Mouse (Mus musculus): ENCODE results near the gene Fbxw26. TPM values are rescaled to one million over a fixed set of nuclear protein-coding genes. Genes with fewer than 3 reads are reported as not detected.
A peak's percentile ranks its signal among the peaks of the same experiment; 100 is the strongest.
"Not testable (repeated sequence)": the region's sequence is repeated elsewhere in the genome, so short reads cannot be mapped to it uniquely, and the experiment has no call there.

Fbxw26 gene
- polyA plus RNA-seq (2021), result not detected

DNA sequence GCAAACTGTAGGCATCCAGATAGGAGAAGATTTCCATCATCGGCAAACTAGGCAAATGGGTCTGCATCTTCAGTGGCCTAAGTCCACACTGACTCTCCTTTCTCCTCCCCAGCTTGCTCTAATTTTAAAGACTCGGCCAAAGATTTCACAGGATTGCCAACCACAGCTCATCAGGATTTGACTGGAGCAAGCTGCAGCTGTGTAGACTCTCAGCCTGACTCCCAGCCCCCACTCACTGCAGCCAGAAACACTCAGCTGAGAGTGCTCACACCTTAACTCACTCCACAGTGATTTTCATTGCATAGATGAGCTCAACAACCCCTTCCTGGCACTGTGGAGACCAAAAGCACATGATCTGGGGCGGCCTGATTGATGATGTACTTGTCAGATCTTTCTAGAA is at the start of gene Fbxw26:
Gene Fbxw26 (minus strand): TSS at position 101 of the 400 bp plus-strand sequence.
- in situ Hi-C loops (cut with MboI; ENCODE audit: low pct_unique_long_range_greater_than_20kb), result not testable (repeated sequence)

DNA sequence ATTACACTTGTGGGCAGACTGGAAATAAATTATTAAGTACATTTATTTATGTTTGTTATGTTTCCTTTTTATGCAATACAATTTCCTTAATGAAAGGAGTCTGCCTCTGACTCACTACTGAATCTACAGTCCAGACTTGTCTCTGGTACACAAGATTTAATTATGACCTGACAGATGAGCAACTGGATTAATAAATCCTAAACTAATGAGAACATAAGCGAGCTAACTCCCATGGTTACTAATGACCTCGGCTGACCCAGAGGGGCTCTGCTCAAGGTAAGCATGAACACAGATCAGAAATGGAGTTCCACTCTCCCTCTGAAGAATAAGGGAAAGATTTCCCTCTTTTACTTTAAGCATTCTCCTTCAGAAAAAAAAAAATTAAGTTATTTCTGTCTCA is 49.3 kb upstream of the Fbxw26 start:
- TF ChIP-seq CTCF (IDR thresholded peaks at IDR 0.05), result no peak
- POLR2A ChIA-PET, result no interaction called here
- CTCF ChIA-PET, result no interaction called here
- DNase-seq (ENCODE audit: low read depth, low spot score) (no peak), ATAC-seq (no peak)
- in situ Hi-C loops (cut with MboI; ENCODE audit: low pct_unique_long_range_greater_than_20kb), result no loop called here
- no peaks in the 10 kb centered on the region for H3K27me3 ChIP-seq

More for the DNA sequence above, at the start of gene Fbxw26:
- POLR2A ChIA-PET; CTCF ChIA-PET; ATAC-seq; H3K27me3 ChIP-seq; DNase-seq (ENCODE audit: low read depth, low spot score): not testable (repeated sequence)

- in situ Hi-C loops (cut with MboI; ENCODE audit: low pct_unique_long_range_greater_than_20kb); DNase-seq (ENCODE audit: low read depth, low spot score); CTCF ChIA-PET; POLR2A ChIA-PET; H3K27me3 ChIP-seq; ATAC-seq: not testable (repeated sequence)
These were observed 44.7 kb upstream of the Fbxw26 start, which contains the start of gene Fbxw27 for GRCm38 (mm10) chr9:109790570-109790969. Gene Fbxw27, minus strand, starts transcription at chr9:109790670.

- POLR2A ChIA-PET; in situ Hi-C loops (cut with MboI; ENCODE audit: low pct_unique_long_range_greater_than_20kb); DNase-seq (ENCODE audit: low read depth, low spot score); H3K27me3 ChIP-seq; CTCF ChIA-PET; ATAC-seq: not testable (repeated sequence)
These were observed 21.0 kb upstream of the Fbxw26 start for GRCm38 (mm10) chr9:109766841-109767240.

- in situ Hi-C loops (cut with MboI; ENCODE audit: low pct_unique_long_range_greater_than_20kb); ATAC-seq; DNase-seq (ENCODE audit: low read depth, low spot score); H3K27me3 ChIP-seq; CTCF ChIA-PET; POLR2A ChIA-PET: not testable (repeated sequence)
These were observed 43.3 kb downstream of the Fbxw26 start, which contains the start of gene Fbxw18 for GRCm38 (mm10) chr9:109702600-109702999. Gene Fbxw18, minus strand, starts transcription at chr9:109702700.

DNA sequence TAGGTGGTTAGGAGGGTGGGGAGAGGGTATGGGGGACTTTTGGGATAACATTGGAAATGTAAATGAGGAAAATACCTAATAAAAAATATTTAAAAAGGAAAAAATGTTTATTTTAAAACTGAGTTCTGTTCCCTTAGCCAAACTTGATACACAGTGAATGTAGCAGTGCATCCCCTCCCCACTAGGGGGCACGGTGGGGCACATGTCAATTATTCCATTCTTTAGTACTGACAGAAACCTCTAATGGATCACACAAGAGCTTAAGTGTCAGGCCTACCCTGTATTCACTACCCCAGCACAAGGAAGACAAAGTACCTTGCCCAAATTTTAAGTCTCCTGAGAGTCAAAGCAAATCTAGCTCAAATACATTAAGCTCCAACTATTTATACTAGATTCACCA is 60.6 kb downstream of the Fbxw26 start:
- peak; percentile 69 for TF ChIP-seq CTCF (IDR thresholded peaks at IDR 0.05)
- no peak for DNase-seq (ENCODE audit: low read depth, low spot score)
- ATAC-seq, result no peak
- in situ Hi-C loops (cut with MboI; ENCODE audit: low pct_unique_long_range_greater_than_20kb), result no loop called here
- no peaks in the 10 kb centered on the region for H3K27me3 ChIP-seq
- ChIA-PET POLR2A (no interaction called here), CTCF (interaction anchor here (0.7 to 1.3 kb wide), 2 partner anchors 10 to 147 kb away, joined by 4 read pairs; no protein-coding TSS in a partner anchor)

Other genes with a start within 250 kb of the Fbxw26 start
- gene Fbxw15, start 177.8 kb downstream of the Fbxw26 start, polyA plus RNA-seq (2021), result not detected
- not detected for gene Fbxw24, start 120.0 kb downstream of the Fbxw26 start, polyA plus RNA-seq (2021)
- not detected for gene Fbxw25, start 81.4 kb downstream of the Fbxw26 start, polyA plus RNA-seq (2021)
- gene Fbxw18, start 43.4 kb downstream of the Fbxw26 start, polyA plus RNA-seq (2021), result not detected
- gene Fbxw27, start 44.6 kb upstream of the Fbxw26 start, polyA plus RNA-seq (2021), result not detected
- not detected for gene Spink8, start 66.2 kb upstream of the Fbxw26 start, polyA plus RNA-seq (2021)
- gene Nme6, start 86.7 kb upstream of the Fbxw26 start, polyA plus RNA-seq (2021), result 25.0 TPM
- gene Camp, start 103.5 kb upstream of the Fbxw26 start, polyA plus RNA-seq (2021), result not detected
- 16.3 TPM for gene Cdc25a, start 129.5 kb upstream of the Fbxw26 start, polyA plus RNA-seq (2021)
- 143 TPM for gene Map4, start 185.4 kb upstream of the Fbxw26 start, polyA plus RNA-seq (2021)